Mouse (Mus musculus) layer of hippocampus, adult 11-12 months (tissue): ENCODE data around the gene A630089N07Rik.
A peak's percentile ranks its signal among the peaks of the same experiment; 100 is the strongest.
"Not testable (repeated sequence)": the region's sequence is repeated elsewhere in the genome, so short reads cannot be mapped to it uniquely, and the experiment has no call there.

Source experiments
- DNase-seq: peaks from one replicate; pipeline ENCODE4 v3.0.0; 2022; ENCODE audit warnings: low spot score

The A630089N07Rik gene

DNA sequence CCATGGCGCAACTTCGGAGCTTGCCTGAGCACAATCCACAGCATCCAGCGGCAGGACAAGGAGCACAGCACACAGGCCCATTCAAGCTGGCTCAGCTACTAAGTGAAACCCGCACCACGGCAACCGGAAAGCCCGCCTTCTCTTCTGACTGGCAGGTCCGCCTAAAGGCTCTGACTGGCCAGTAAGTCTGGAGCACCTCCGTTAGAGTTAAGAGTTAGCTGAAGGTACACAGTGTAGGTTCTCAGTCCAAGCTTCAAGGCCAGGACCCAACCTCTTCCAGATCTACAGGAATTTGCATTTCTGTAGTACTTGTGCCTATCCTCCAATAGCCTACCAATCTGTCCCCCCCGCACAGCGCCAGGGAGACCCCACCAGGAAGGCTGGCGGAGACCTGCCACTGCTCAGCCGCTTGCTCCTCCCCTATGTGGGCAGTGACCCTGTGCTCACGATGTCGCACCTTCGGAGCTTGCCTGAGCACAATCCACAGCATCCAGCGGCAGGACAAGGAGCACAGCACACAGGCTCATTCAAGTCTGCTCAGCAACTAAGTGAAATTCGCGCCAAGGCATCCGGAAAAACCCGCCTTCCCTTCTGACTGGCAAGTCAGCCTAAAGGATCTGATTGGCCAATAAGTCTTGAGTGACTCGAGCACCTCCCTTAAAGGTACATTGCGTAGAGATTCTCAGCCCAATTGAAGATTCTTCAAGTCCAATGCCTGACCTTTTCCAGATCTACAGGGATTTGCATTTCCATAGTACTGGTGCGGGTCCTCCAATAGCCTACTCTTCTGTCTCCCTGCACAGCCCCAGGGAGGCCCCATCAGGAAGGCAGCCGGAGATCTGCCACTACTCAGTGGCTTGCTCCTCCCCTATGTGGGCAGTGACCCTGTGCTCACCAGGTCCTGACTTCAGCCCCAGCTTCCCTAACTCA, at the start of gene A630089N07Rik:
A630089N07Rik (minus strand) TSS at position 562 of the 930 bp plus-strand sequence.
- peak; percentile 76 for DNase-seq

DNA sequence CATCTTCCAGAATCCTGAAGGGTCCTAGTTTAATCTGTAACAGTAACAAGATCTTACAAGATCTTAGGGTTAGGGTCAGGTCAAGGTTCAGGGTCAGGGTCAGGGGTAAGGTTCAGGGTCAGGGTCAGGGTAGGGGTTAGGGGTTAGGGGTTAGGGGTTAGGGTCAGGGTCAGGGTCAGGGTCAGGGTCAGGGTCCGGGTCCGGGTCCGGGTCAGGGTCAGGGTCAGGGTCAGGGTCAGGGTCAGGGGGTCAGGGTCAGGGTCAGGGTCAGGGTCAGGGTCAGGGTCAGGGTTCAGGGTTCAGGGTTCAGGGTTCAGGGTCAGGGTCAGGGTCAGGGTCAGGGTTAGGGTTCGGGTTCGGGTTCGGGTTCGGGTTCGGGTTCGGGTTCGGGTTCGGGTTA, 24.9 kb upstream of the A630089N07Rik start:
- DNase-seq: no peak

GRCm38 (mm10) chr16:98081550-98081888, 731 bp downstream of the A630089N07Rik start:
- DNase-seq: not testable (repeated sequence)

GRCm38 (mm10) chr16:98081140-98081539, 1.1 kb downstream of the A630089N07Rik start:
- DNase-seq: not testable (repeated sequence)

DNA sequence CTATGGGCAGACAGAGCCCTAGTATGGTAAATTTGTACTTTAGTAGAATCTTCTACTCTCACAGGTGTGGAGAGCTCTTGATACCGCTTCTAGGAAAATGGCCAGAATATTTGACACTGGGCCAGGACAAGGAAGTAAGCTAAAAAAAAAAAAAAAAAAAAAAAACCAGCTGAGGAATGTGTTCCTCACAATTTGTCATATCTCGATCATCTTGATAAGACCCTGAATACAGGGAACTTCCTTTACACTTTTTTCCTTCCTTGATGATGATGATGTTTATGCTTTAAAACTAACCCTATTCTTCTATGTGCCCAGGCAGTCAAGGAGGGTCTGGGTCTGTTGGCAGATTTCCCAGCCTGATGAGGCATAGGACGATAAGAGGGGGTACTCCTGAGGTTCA, 2.9 kb downstream of the A630089N07Rik start:
- not testable (repeated sequence) for DNase-seq

DNA sequence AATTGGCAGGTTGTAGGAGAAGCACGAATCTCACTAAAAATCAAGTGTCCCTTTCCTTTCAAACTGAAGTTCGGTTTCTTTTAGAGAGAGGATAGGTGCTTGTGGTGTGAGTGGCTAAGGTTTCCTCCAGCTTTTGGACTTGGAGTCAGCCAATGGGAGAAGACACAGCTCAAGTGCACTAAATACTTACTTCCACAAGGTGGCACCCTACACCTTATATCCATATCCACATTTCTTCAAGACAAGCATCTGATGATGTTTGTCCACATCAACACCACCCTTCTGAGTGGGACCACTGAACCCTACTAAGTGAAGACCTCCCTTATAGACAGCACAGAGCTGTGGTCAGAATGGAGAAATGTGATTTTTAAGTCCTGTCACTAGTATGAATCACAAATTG, 40.6 kb downstream of the A630089N07Rik start:
- DNase-seq: peak; percentile 20

DNA sequence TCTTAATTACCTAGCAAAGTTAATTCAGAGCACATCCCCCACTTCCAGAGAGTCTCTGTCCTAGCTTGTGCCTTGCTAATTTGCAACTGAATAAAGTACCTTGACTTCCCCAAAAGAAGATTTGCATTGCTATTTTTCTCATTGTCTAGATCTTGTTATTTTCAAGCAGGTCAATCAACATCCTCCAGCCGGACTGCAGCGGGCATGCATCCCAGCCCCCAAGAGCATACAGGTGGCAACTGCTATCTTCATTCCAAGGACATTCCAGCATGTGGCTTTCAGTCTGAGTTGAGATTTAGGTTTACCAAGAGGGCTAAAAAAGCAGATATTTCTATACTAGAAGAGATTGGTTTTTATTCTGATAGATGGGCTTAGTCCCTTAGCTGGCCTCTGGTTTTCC, 47.3 kb downstream of the A630089N07Rik start:
- DNase-seq: not testable (repeated sequence)

GRCm38 (mm10) chr16:98026186-98026585, 56.1 kb downstream of the A630089N07Rik start:
- DNase-seq: not testable (repeated sequence)

- DNase-seq: no peak
These were observed 59.4 kb downstream of the A630089N07Rik start for GRCm38 (mm10) chr16:98022657-98023345.

DNA sequence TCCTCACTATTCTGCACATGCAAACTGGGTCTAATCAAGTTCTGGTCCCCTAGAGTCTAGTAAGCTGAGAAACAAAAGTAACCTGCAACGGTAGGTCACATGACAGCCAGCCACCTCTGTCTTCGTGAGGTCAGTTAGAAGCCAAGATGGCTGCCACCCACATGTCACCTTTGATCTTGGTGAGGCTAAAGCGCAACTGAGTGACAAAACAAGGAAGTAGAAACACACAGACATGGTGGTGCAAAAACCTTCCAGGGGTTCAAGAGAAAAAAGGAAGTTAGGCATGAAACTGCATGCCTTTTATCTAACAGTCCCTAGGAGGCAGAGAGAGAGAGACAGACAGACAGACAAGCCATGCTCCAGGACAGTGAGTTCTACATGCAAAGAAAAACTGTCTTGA, 60.2 kb downstream of the A630089N07Rik start:
- DNase-seq: no peak

DNA sequence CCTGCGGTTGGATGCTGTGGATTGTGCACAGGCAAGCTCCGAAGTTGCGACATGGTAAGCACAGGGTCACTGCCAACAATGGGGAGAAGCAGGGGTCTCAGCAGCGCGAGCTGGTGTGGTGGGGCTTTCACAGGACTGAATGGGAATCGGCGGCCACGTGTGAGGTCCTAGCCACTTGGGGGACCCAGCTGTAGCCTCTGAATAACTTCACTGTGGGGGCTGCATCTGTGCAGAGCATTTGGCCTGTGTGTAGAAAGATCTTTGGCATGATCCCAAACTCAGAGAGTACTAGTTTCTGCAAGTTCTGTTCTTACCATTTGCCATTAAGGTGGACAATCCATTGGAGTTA, 84.9 kb downstream of the A630089N07Rik start:
- DNase-seq: not testable (repeated sequence)

- peak; percentile 90 for DNase-seq
These were observed 85.5 kb downstream of the A630089N07Rik start, which contains the start of gene B230307C23Rik for GRCm38 (mm10) chr16:97996616-97997382. TSS of gene B230307C23Rik (plus strand) at chr16:97997315.

- peak; percentile 12 for DNase-seq
These were observed 86.2 kb downstream of the A630089N07Rik start for GRCm38 (mm10) chr16:97995849-97996615.

DNA sequence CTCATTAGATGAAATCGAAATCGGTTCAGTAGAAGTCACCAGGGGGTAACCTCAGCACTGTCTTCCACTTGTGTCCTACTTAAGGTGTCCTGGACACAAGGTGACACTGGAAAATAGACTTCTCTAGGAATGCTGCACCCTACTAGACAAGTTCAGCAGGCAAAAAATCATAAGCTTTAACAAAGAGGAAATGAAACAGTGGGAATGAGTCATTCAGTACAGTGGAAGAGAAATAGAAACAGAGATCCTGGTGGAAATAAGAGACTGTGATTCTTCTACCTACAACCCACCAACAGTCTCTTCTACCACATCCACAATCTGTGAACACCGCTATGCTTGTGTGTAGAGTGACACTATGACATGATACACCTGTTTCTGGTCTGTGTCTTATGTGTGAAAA, 89.8 kb downstream of the A630089N07Rik start:
- DNase-seq: not testable (repeated sequence)

DNA sequence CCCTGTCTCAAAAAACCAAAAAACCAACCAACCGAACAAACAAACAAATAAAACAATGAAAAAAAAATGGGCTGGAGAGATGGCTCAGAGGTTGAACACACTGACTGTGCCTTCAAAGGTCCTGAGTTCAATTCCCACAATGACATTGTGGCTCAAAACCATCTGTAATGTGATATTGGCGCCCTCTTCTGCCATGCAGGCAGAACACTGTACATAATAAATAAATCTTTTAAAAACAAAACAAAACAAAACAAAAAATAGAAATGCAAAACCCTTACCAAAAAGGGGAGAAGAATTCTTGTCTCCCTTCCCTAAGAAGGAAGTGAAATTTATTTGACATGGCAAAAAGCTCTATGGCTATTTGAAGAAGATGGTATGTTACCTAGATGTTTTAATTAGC, 90.7 kb downstream of the A630089N07Rik start:
- no peak for DNase-seq

GRCm38 (mm10) chr16:97984589-97984988, 97.7 kb downstream of the A630089N07Rik start:
- no peak for DNase-seq

- no peak for DNase-seq
These were observed 100.9 kb downstream of the A630089N07Rik start for GRCm38 (mm10) chr16:97981362-97981761.

GRCm38 (mm10) chr16:97977722-97978121, 104.5 kb downstream of the A630089N07Rik start:
- no peak for DNase-seq

GRCm38 (mm10) chr16:97977277-97977676, 105.0 kb downstream of the A630089N07Rik start:
- no peak for DNase-seq

- DNase-seq: no peak
These were observed 118.2 kb downstream of the A630089N07Rik start for GRCm38 (mm10) chr16:97963956-97964540.
